Mouse (Mus musculus) liver, embryonic 11.5 days (tissue): ENCODE results near the gene Astn2. TPM values are rescaled to one million over a fixed set of nuclear protein-coding genes. Genes with fewer than 3 reads are reported as not detected.
"Not testable (repeated sequence)": the region's sequence is repeated elsewhere in the genome, so short reads cannot be mapped to it uniquely, and the experiment has no call there.

Source experiments
- ATAC-seq: fragments of 200-750 bp; cut with Nextera tagmentation; replicated peaks from 2 replicates; pipeline ENCODE4 v1.8.0; 2017; ENCODE audit warnings: moderate number of reproducible peaks, mild to moderate bottlenecking, moderate TSS enrichment, moderate library complexity; ENCODE audit not compliant: low FRiP score
- DNase-seq: peaks from one replicate; pipeline ENCODE4 v3.0.0-alpha.2; 2017; ENCODE audit warnings: low spot score
- H3K27ac ChIP-seq: fragments of 300-500 bp; sonication (generic); 2 replicates; pipeline ENCODE4 v1.5.1; 2014; ENCODE audit warnings: mild to moderate bottlenecking, low read depth, low read length, control low read depth
- H3K27me3 ChIP-seq: fragments of 300-500 bp; sonication (generic); replicated peaks from 2 replicates; pipeline ENCODE4 v1.6.1; 2014; ENCODE audit warnings: low read length, mixed read lengths; ENCODE audit not compliant: control insufficient read depth, insufficient read depth
- H3K36me3 ChIP-seq: fragments of 300-500 bp; sonication (generic); 2 replicates; pipeline ENCODE4 v1.6.1; 2014; ENCODE audit warnings: mild to moderate bottlenecking, low read length, moderate library complexity, mixed read lengths; ENCODE audit not compliant: control insufficient read depth, insufficient read depth
- H3K4me1 ChIP-seq: fragments of 300-500 bp; sonication (generic); replicated peaks from 2 replicates; pipeline ENCODE4 v1.6.1; 2014; ENCODE audit warnings: low read length, mixed read lengths; ENCODE audit not compliant: control insufficient read depth, insufficient read depth
- H3K4me2 ChIP-seq: fragments of 300-500 bp; sonication (generic); 2 replicates; pipeline ENCODE4 v1.6.1; 2014; ENCODE audit warnings: mild to moderate bottlenecking, control low read depth, moderate library complexity
- H3K4me3 ChIP-seq: fragments of 300-500 bp; sonication (generic); 2 replicates; pipeline ENCODE4 v1.5.1; 2014; ENCODE audit warnings: low read depth, low read length, control low read depth
- H3K9ac ChIP-seq: fragments of 300-500 bp; sonication (generic); 2 replicates; pipeline ENCODE4 v1.6.1; 2014; ENCODE audit warnings: low read depth, low read length, control low read depth
- H3K9me3 ChIP-seq: fragments of 300-500 bp; sonication (generic); 2 replicates; pipeline ENCODE4 v1.6.1; 2016; ENCODE audit warnings: low read length, inconsistent platforms, mixed read lengths; ENCODE audit not compliant: control insufficient read depth
- WGBS: fragments of 180-500 bp; shearing (Covaris S2); extraction: QIAGEN DNeasy Blood & Tissue Kit; methylation state at CpG from one replicate; pipeline ENCODE4 v1.1.7; 2014; 5-methylcytosine and 5-hydroxymethylcytosine counted together
- polyA plus RNA-seq: library from polyadenylated mRNA; unstranded; fragments of >200 nt; fragmentation: Nextera tagmentation; extraction: Ambion mirVana; gene quantifications from 2 replicates; pipeline ENCODE4 v1.2.1, GENCODE M21; 2014

Gene Astn2
- polyA plus RNA-seq, 1 experiment from 2014 or later: 0.05 TPM

- Histone ChIP-seq H3K4me3 (no peak overlapping the region), H3K4me1 (no peaks in the 10 kb centered on the region), H3K27ac (no peak overlapping the region), H3K4me2 (no peak overlapping the region), H3K27me3 (no peaks in the 10 kb centered on the region), H3K9ac (no peak overlapping the region), H3K36me3 (no peaks in the 10 kb centered on the region), H3K9me3 (no peaks in the 10 kb centered on the region)
- WGBS: 82% methylated on average over 5 of the region's 5 CpGs
- no peak for DNase-seq
- no peak for ATAC-seq
These were observed 709.2 kb downstream of the Astn2 start for GRCm38 (mm10) chr4:65695241-65695640.

- no peaks in the 10 kb centered on the region for H3K4me1 ChIP-seq
- DNase-seq (no peak), ATAC-seq (no peak)
- H3K4me2 ChIP-seq: no peak overlapping the region
- H3K27me3 ChIP-seq: no peaks in the 10 kb centered on the region
- 87% methylated on average over 5 of the region's 5 CpGs for WGBS
- H3K36me3 ChIP-seq: no peaks in the 10 kb centered on the region
- no peak overlapping the region for H3K4me3 ChIP-seq
- H3K9ac ChIP-seq: no peak overlapping the region
- H3K9me3 ChIP-seq: no peaks in the 10 kb centered on the region
- no peak overlapping the region for H3K27ac ChIP-seq
These were observed 710.4 kb downstream of the Astn2 start for GRCm38 (mm10) chr4:65694011-65694410.

- no peak for DNase-seq
- no peak overlapping the region for H3K27ac ChIP-seq
- H3K27me3 ChIP-seq: no peaks in the 10 kb centered on the region
- H3K4me2 ChIP-seq: no peak overlapping the region
- no peak overlapping the region for H3K9ac ChIP-seq
- H3K9me3 ChIP-seq: no peaks in the 10 kb centered on the region
- H3K36me3 ChIP-seq: no peaks in the 10 kb centered on the region
- 59% methylated on average over 1 of the region's 1 CpGs for WGBS
- no peak for ATAC-seq
- H3K4me1 ChIP-seq: no peaks in the 10 kb centered on the region
- no peak overlapping the region for H3K4me3 ChIP-seq
These were observed 717.2 kb downstream of the Astn2 start for GRCm38 (mm10) chr4:65687006-65687723.

- H3K9me3 ChIP-seq: no peaks in the 10 kb centered on the region
- no peak overlapping the region for H3K27ac ChIP-seq
- H3K4me1 ChIP-seq: no peaks in the 10 kb centered on the region
- H3K4me3 ChIP-seq: no peak overlapping the region
- no peaks in the 10 kb centered on the region for H3K27me3 ChIP-seq
- 52% methylated on average over 3 of the region's 3 CpGs for WGBS
- no peak overlapping the region for H3K9ac ChIP-seq
- H3K4me2 ChIP-seq: no peak overlapping the region
- H3K36me3 ChIP-seq: no peaks in the 10 kb centered on the region
- DNase-seq (no peak), ATAC-seq (no peak)
These were observed 718.0 kb downstream of the Astn2 start for GRCm38 (mm10) chr4:65686258-65687005.

- Histone ChIP-seq H3K4me3 (no peak overlapping the region), H3K36me3 (no peaks in the 10 kb centered on the region), H3K4me1 (no peaks in the 10 kb centered on the region), H3K27ac (no peak overlapping the region), H3K4me2 (no peak overlapping the region), H3K9ac (no peak overlapping the region), H3K27me3 (no peaks in the 10 kb centered on the region), H3K9me3 (no peaks in the 10 kb centered on the region)
- no peak for ATAC-seq
- DNase-seq: no peak
- 67% methylated on average over 3 of the region's 3 CpGs for WGBS
These were observed 720.0 kb downstream of the Astn2 start for GRCm38 (mm10) chr4:65684401-65684800.

GRCm38 (mm10) chr4:65679786-65680185 lies 724.6 kb downstream of the Astn2 start:
- H3K9me3 ChIP-seq, H3K27me3 ChIP-seq, H3K9ac ChIP-seq, H3K4me2 ChIP-seq, ATAC-seq, H3K4me3 ChIP-seq, DNase-seq, H3K4me1 ChIP-seq, H3K36me3 ChIP-seq, H3K27ac ChIP-seq: not testable (repeated sequence)
- WGBS: 57% methylated on average over 2 of the region's 2 CpGs

GRCm38 (mm10) chr4:65678929-65679328 lies 725.5 kb downstream of the Astn2 start:
- DNase-seq (no peak), ATAC-seq (no peak)
- WGBS: 14% methylated on average over 5 of the region's 5 CpGs
- H3K4me1 ChIP-seq: no peaks in the 10 kb centered on the region
- no peak overlapping the region for H3K4me3 ChIP-seq
- H3K9me3 ChIP-seq: no peaks in the 10 kb centered on the region
- H3K27ac ChIP-seq: no peak overlapping the region
- H3K27me3 ChIP-seq: no peaks in the 10 kb centered on the region
- H3K9ac ChIP-seq: no peak overlapping the region
- H3K36me3 ChIP-seq: no peaks in the 10 kb centered on the region
- H3K4me2 ChIP-seq: no peak overlapping the region

- Histone ChIP-seq H3K36me3 (no peaks in the 10 kb centered on the region), H3K9me3 (no peaks in the 10 kb centered on the region), H3K4me3 (no peak overlapping the region), H3K4me2 (no peak overlapping the region), H3K27me3 (no peaks in the 10 kb centered on the region), H3K9ac (no peak overlapping the region), H3K4me1 (no peaks in the 10 kb centered on the region), H3K27ac (no peak overlapping the region)
- DNase-seq (no peak), ATAC-seq (no peak)
- 56% methylated on average over 5 of the region's 5 CpGs for WGBS
These were observed 725.9 kb downstream of the Astn2 start for GRCm38 (mm10) chr4:65678495-65678894.
